Mouse (Mus musculus) lung, adult 2 months (tissue): ENCODE data around the gene Jtb.

Experiments used
- CTCF ChIP-seq: fragments of 200-500 bp; IDR thresholded peaks from 2 replicates; pipeline ENCODE4 v1.5.1; 2011; ENCODE audit warnings: mild to moderate bottlenecking, low read length, control low read depth; ENCODE audit not compliant: insufficient read depth
- POLR2A ChIP-seq: fragments of 200-500 bp; IDR thresholded peaks from 2 replicates; pipeline ENCODE4 v1.6.1; 2011; ENCODE audit warnings: low read depth, mild to moderate bottlenecking, control low read depth, low read length, borderline replicate concordance; ENCODE audit errors: extremely low read depth

DNA sequence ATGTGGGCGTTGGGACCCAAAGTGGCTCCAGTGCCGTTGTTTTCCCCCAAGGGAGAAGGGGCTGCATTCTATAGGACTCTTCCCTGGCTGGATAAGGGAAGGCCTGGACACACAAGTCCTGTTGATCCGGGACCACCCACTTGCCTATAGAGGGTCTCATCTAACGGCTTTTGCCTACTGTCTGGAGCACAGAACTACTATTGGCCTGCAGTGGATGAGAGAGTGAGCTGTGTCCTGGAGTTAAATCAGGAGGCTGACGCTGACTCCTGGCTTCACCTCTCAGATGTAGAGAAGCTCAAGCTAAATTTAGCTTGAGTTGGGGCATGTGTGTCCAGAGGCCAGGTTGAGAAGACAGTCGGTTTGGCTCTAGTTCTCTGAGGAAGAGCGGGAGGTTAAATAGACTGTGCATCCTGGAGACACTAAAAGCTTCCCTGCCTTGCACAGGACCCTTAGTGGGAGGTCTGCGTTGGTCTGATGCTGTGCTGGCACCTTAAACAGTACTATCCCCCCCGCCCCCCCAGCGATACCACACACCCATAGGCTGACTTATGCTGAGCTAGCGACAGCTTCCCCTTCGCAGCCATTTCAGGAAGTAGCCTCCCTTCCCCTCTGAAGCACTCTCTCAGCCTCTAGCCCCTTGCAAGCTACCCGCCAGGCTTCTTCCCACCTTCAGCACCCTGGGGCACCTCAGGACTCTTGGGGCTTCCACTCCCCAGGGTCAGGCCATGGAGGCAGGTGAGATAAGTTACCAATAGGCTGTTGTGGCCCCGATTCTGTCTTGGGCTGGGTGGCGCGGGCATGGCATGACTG, 34.7 kb downstream of the Jtb start:
- TF ChIP-seq CTCF (no peak), POLR2A (peak; percentile 42; the same call in 1 of the 2 replicates)
